Mouse (Mus musculus): ENCODE data around the gene Hpca. TPM values are rescaled to one million over a fixed set of nuclear protein-coding genes. Genes with fewer than 3 reads are reported as not detected.

The Hpca gene
- 1,156 and 1,221 TPM in 2 replicates for polyA plus RNA-seq (2012; rRNA removed)

DNA sequence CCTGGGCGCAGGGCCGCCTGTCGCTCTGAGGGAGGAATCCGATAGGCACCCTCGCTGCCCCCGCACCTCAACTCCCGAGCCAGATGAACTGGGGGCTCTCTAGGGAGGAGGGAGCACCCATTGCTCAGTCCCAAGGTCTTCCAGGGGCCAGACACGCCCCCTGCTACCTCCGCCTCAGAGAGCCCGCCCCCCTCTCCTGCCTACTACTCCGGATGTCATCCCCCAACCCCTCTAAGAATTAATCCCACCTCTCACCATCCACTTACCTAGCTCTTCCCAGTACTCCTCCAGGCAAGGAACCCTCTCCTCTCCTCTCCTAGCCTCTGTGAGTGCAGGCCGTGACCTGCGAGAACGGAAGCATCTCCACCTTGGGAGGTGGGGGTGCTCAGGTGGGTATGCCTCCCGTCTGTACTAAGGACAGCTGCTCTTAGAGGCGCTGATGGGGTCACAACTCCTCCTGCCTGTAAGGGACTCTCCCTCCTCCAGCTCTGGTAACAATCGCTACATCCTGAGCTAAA, at the start of gene Hpca:
Gene Hpca (minus strand): TSS at position 468 of the 518 bp plus-strand sequence.
- Histone ChIP-seq H3K27ac (ENCODE audit: insufficient read depth, low read length) (peak within 1 kb of the TSS; percentile 85), H3K4me3 (ENCODE audit: insufficient read depth, low read length) (peak within 1 kb of the TSS; percentile 79), H3K4me1 (ENCODE audit: control insufficient read depth, insufficient read depth, low read length) (peaks cover 8% of the 10 kb centered on the region)
- TF ChIP-seq POLR2A (IDR thresholded peaks at IDR 0.05; ENCODE audit: extremely low read depth, insufficient read depth, low read length), result no peak
- TF ChIP-seq CTCF (IDR thresholded peaks at IDR 0.05; ENCODE audit: extremely low read depth, insufficient read depth, low read length), result no peak

GRCm38 (mm10) chr4:129161581-129162255, 39.9 kb upstream of the Hpca start:
- TF ChIP-seq POLR2A (IDR thresholded peaks at IDR 0.05; ENCODE audit: extremely low read depth, insufficient read depth, low read length) (no peak), CTCF (IDR thresholded peaks at IDR 0.05; ENCODE audit: extremely low read depth, insufficient read depth, low read length) (no peak)
- Histone ChIP-seq H3K27ac (ENCODE audit: insufficient read depth, low read length) (no peak overlapping the region), H3K4me3 (ENCODE audit: insufficient read depth, low read length) (no peak overlapping the region), H3K4me1 (ENCODE audit: control insufficient read depth, insufficient read depth, low read length) (no peaks in the 10 kb centered on the region; the same call in 1 of the 2 replicates)

DNA sequence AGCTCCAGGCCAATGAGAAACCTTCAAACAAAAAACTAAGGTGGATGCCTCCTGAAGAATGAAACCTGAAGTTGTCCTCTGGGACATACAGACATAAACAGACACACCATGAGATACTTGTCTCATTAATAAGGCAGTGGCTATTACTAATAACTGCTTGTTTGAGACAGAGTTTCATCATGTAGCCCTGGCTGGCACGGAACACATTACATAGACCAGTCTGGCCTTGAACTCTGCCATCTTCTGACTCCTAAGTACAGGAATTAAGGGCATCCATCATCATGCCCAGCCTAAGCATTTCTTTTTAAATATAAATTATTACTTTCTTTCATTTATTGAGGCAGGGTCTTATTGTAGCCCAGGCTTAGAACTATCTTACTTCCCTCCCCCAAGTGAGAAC, 39.2 kb upstream of the Hpca start:
- TF ChIP-seq CTCF (IDR thresholded peaks at IDR 0.05; ENCODE audit: extremely low read depth, insufficient read depth, low read length), result no peak
- TF ChIP-seq POLR2A (IDR thresholded peaks at IDR 0.05; ENCODE audit: extremely low read depth, insufficient read depth, low read length), result no peak
- no peak overlapping the region for H3K27ac ChIP-seq (ENCODE audit: insufficient read depth, low read length)
- no peaks in the 10 kb centered on the region; the same call in 1 of the 2 replicates for H3K4me1 ChIP-seq (ENCODE audit: control insufficient read depth, insufficient read depth, low read length)
- H3K4me3 ChIP-seq (ENCODE audit: insufficient read depth, low read length), result no peak overlapping the region

GRCm38 (mm10) chr4:129158549-129158948, 36.7 kb upstream of the Hpca start:
- TF ChIP-seq POLR2A (IDR thresholded peaks at IDR 0.05; ENCODE audit: extremely low read depth, insufficient read depth, low read length) (no peak), CTCF (IDR thresholded peaks at IDR 0.05; ENCODE audit: extremely low read depth, insufficient read depth, low read length) (no peak)
- no peak overlapping the region for H3K27ac ChIP-seq (ENCODE audit: insufficient read depth, low read length)

DNA sequence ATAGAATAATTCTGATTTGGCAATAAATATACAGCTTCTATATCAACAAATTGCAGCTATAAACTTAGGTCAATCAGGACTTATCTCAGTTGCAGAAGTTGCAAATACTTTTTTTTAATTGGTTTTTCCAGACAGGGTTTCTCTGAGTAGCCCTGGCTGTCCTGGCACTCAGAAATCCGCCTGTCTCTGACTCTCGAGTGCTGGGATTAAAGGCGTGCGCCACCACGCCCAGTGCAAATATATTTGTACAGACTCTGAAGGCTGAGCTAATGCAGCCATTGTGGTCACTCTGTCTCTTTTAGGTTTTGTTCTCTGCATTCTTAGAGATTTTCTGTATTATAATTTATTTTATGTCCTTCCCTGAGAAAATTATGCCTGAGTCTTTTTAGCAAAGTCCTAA, 35.7 kb upstream of the Hpca start:
- Histone ChIP-seq H3K27ac (ENCODE audit: insufficient read depth, low read length) (no peak overlapping the region), H3K4me3 (ENCODE audit: insufficient read depth, low read length) (no peak overlapping the region), H3K4me1 (ENCODE audit: control insufficient read depth, insufficient read depth, low read length) (no peaks in the 10 kb centered on the region; the same call in 1 of the 2 replicates)
- TF ChIP-seq POLR2A (IDR thresholded peaks at IDR 0.05; ENCODE audit: extremely low read depth, insufficient read depth, low read length), result no peak
- TF ChIP-seq CTCF (IDR thresholded peaks at IDR 0.05; ENCODE audit: extremely low read depth, insufficient read depth, low read length), result no peak

More at GRCm38 (mm10) chr4:129158549-129158948, 36.7 kb upstream of the Hpca start:
- Histone ChIP-seq H3K4me1 (ENCODE audit: control insufficient read depth, insufficient read depth, low read length) (no peaks in the 10 kb centered on the region; the same call in 1 of the 2 replicates), H3K4me3 (ENCODE audit: insufficient read depth, low read length) (no peak overlapping the region)

GRCm38 (mm10) chr4:129151276-129151811, 29.5 kb upstream of the Hpca start:
- H3K27ac ChIP-seq (ENCODE audit: insufficient read depth, low read length), result no peak overlapping the region
- H3K4me3 ChIP-seq (ENCODE audit: insufficient read depth, low read length), result no peak overlapping the region
- H3K4me1 ChIP-seq (ENCODE audit: control insufficient read depth, insufficient read depth, low read length), result peaks cover 1% of the 10 kb centered on the region
- TF ChIP-seq POLR2A (IDR thresholded peaks at IDR 0.05; ENCODE audit: extremely low read depth, insufficient read depth, low read length) (no peak), CTCF (IDR thresholded peaks at IDR 0.05; ENCODE audit: extremely low read depth, insufficient read depth, low read length) (no peak)

- Histone ChIP-seq H3K4me3 (ENCODE audit: insufficient read depth, low read length) (no peak overlapping the region), H3K27ac (ENCODE audit: insufficient read depth, low read length) (0 out of 2 replicates have a peak overlapping the region, but pooled peaks have one; percentile 28), H3K4me1 (ENCODE audit: control insufficient read depth, insufficient read depth, low read length) (peaks cover 5% of the 10 kb centered on the region)
- TF ChIP-seq CTCF (IDR thresholded peaks at IDR 0.05; ENCODE audit: extremely low read depth, insufficient read depth, low read length) (no peak), POLR2A (IDR thresholded peaks at IDR 0.05; ENCODE audit: extremely low read depth, insufficient read depth, low read length) (no peak)
These were observed 27.5 kb upstream of the Hpca start for GRCm38 (mm10) chr4:129149321-129149720.

GRCm38 (mm10) chr4:129147552-129148103, 25.8 kb upstream of the Hpca start:
- TF ChIP-seq CTCF (IDR thresholded peaks at IDR 0.05; ENCODE audit: extremely low read depth, insufficient read depth, low read length), result no peak
- TF ChIP-seq POLR2A (IDR thresholded peaks at IDR 0.05; ENCODE audit: extremely low read depth, insufficient read depth, low read length), result no peak
- 0 out of 2 replicates have a peak overlapping the region, but pooled peaks have one; percentile 5 for H3K27ac ChIP-seq (ENCODE audit: insufficient read depth, low read length)
- peaks cover 10% of the 10 kb centered on the region for H3K4me1 ChIP-seq (ENCODE audit: control insufficient read depth, insufficient read depth, low read length)

DNA sequence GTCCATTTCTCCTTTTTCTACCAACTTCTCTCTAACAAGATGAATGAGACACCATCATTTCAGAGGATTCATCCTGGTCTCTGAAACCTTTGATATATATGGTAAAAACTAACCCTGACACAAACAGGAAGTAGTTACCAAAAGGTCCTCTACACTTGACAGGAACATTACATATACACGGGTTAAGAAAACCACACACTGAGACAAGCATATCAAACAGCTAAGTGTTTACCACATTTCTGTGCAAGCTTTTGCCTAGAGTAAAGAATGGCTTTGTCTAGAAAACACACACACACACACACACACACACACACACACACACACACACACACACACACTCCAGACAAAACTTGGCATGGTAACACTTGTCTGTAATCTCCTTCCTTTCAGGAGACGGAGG, 24.6 kb upstream of the Hpca start:
- H3K4me1 ChIP-seq (ENCODE audit: control insufficient read depth, insufficient read depth, low read length), result peaks cover 13% of the 10 kb centered on the region
- no peak overlapping the region for H3K4me3 ChIP-seq (ENCODE audit: insufficient read depth, low read length)
- TF ChIP-seq POLR2A (IDR thresholded peaks at IDR 0.05; ENCODE audit: extremely low read depth, insufficient read depth, low read length) (no peak), CTCF (IDR thresholded peaks at IDR 0.05; ENCODE audit: extremely low read depth, insufficient read depth, low read length) (no peak)
- H3K27ac ChIP-seq (ENCODE audit: insufficient read depth, low read length), result no peak overlapping the region

More at GRCm38 (mm10) chr4:129147552-129148103, 25.8 kb upstream of the Hpca start:
- no peak overlapping the region for H3K4me3 ChIP-seq (ENCODE audit: insufficient read depth, low read length)

Measured in cortical plate, adult 2 months (tissue).